Mouse (Mus musculus): Measurements from ENCODE around the gene Vmn2r73.
"Not testable (repeated sequence)": the region's sequence is repeated elsewhere in the genome, so short reads cannot be mapped to it uniquely, and the experiment has no call there.

Gene Vmn2r73

DNA sequence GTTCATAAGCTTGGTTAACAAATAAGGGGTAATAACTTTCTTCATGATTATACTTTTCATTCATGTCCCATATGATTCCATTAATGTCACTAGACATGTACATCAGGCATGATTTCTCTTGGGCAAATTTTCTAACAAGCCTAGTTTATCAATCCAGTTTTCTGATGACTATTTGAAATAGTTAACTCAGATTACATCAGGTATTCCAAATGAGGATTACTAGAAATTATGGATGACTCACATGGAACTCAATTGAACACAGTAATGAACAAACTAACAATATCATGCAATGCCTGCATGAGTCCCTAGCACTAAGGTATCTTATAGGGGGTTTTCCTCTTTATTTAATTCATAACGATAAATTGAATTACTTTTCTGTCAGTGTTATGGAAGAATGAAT is at the start of gene Vmn2r73:
TSS of gene Vmn2r73 (minus strand) at position 101 of the 400 bp plus-strand sequence.
- CTCF ChIA-PET = no interaction called here

DNA sequence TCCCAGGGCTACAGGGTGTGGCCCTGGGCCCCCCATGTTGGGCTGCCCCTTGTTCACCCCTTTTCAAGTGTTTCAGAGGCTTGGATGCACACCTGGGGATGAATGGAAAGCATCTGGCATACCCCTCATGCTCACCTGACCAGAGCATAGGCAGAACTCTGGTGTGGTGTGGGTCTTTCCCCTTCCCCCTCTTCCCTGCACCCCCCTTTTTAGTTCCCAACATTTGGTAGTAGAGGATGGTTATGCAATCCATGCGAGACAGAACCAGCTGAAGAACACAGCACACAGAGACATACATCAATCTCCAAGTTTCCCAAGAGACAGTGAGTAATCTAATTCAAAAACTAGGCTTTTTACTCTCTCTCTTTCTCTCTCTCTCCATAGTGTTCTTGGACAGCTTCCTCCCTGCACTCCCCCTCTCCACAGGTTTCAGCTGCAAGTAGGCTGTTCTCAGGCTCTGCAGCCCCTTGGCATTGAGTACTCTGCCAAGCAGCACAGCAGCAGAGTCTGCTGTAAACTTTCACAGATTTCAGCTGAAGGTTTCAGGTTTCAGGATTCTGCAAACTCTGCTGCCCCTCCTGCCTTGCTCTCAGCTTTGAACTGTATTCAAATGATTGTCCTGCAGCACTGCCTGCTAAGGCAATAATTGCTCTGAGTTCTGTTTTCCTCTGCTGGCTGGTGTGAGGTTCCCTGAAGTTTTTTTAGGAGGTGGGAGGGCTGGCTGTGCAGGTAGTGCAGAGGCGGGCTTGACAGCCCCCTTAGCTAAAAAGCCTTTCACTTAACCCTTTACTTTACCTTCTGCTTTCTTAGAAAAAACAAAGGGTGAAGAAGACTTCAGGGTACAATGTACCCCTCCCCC is 35.7 kb downstream of the Vmn2r73 start:
- CTCF ChIA-PET = no interaction called here

DNA sequence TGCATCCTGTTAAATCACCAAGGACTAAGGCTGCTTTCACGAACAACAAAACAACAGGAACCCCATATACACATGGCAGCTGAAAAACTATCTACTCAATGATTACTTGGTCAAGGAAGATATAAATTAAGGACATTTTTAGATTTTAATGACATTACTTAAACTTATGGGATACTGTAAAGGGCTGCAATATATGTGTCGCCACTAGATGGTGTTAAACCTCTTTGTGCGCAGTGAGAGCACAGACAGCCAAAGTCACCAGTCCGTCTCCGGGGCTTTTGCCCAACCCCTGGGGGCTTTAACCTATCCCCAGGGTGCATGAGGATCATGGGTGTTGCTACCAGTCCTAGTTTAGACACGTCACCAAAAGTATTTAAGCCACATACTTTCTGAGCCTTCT is 58.0 kb downstream of the Vmn2r73 start:
- CTCF ChIA-PET = not testable (repeated sequence)
